Mouse (Mus musculus) ES-E14 (cell line): ENCODE measurements around the gene Adgrl3. TPM values are rescaled to one million over a fixed set of nuclear protein-coding genes. Genes with fewer than 3 reads are reported as not detected.

Source experiments
- DNase-seq: peaks from one replicate; pipeline ENCODE4 v3.0.0-alpha.2; 2013; ENCODE audit warnings: low read depth, low spot score
- H3K27ac ChIP-seq: 2 replicates; pipeline ENCODE4 v1.5.1; 2012; ENCODE audit warnings: low read depth, mild to moderate bottlenecking, low read length, moderate library complexity, mixed read lengths; ENCODE audit not compliant: poor library complexity, insufficient read depth, severe bottlenecking
- H3K36me3 ChIP-seq: 2 replicates; pipeline ENCODE4 v1.6.1; 2012; ENCODE audit warnings: mild to moderate bottlenecking, low read length, moderate library complexity, mixed read lengths; ENCODE audit not compliant: control insufficient read depth, poor library complexity, insufficient read depth, severe bottlenecking
- H3K4me1 ChIP-seq, 2 experiments: fragments of 150-350 bp in 1 of 2; sonication (generic) in 1 of 2; 2 replicates each; pipeline ENCODE4 v1.6.1; 2012; ENCODE audit warnings: low read length in 2 of 2, mild to moderate bottlenecking in 1 of 2, mixed read lengths in 1 of 2; ENCODE audit not compliant: control insufficient read depth in 2 of 2, insufficient read depth in 2 of 2, poor library complexity in 1 of 2
- H3K4me3 ChIP-seq, 2 experiments: fragments of 150-350 bp in 1 of 2; sonication (generic) in 1 of 2; 2 replicates each; pipeline ENCODE4 v1.5.1; 2012; ENCODE audit warnings: low read length in 2 of 2, low read depth in 1 of 2, mild to moderate bottlenecking in 1 of 2, mixed read lengths in 1 of 2; ENCODE audit not compliant: insufficient read depth in 1 of 2, poor library complexity in 1 of 2, severe bottlenecking in 1 of 2
- H3K9ac ChIP-seq: 2 replicates; pipeline ENCODE4 v1.6.1; 2012; ENCODE audit warnings: low read depth, mild to moderate bottlenecking, low read length, mixed read lengths; ENCODE audit not compliant: poor library complexity, insufficient read depth, severe bottlenecking
- H3K9me3 ChIP-seq: fragments of 150-350 bp; sonication (generic); 2 replicates; pipeline ENCODE4 v1.6.1; 2012; ENCODE audit warnings: low read depth, mild to moderate bottlenecking, low read length; ENCODE audit not compliant: control insufficient read depth, insufficient read depth
- CHD2 ChIP-seq: IDR thresholded peaks from 2 replicates; pipeline ENCODE4 v1.6.1; 2014; ENCODE audit warnings: mild to moderate bottlenecking, low read depth, low read length, inconsistent platforms
- HCFC1 ChIP-seq: IDR thresholded peaks from 2 replicates; pipeline ENCODE4 v1.6.1; 2012; ENCODE audit warnings: low read length, inconsistent platforms, borderline replicate concordance; ENCODE audit not compliant: insufficient read depth
- MAFK ChIP-seq: IDR thresholded peaks from 2 replicates; pipeline ENCODE4 v1.6.1; 2014; ENCODE audit warnings: mild to moderate bottlenecking, low read depth, low read length, inconsistent platforms; ENCODE audit not compliant: insufficient read depth
- ZC3H11A ChIP-seq: IDR thresholded peaks from 2 replicates; pipeline ENCODE4 v1.6.1; 2012; ENCODE audit warnings: low read depth, mild to moderate bottlenecking, inconsistent platforms, low read length, borderline replicate concordance
- ZNF384 ChIP-seq: IDR thresholded peaks from 2 replicates; pipeline ENCODE4 v1.6.1; 2012; ENCODE audit warnings: low read depth, low read length, inconsistent platforms
- in situ Hi-C, 2 experiments: fragments of 600-800 bp; cut with MboI; formaldehyde crosslinking; loops; one replicate each; pipeline ENCODE4 v1.15.1; 2025; ENCODE audit warnings: low sequenced_read_pairs in 2 of 2, inconsistent platforms in 1 of 2; ENCODE audit not compliant: unreplicated experiment in 2 of 2
- total RNA-seq: library from RNA; depleted of rRNA; stranded (reverse); fragments of 300-350 nt; gene quantifications from 2 replicates; pipeline ENCODE4 v1.2.3, GENCODE M21; 2012

Gene Adgrl3
- total RNA-seq, 1 experiment: 5.4 TPM

GRCm38 (mm10) chr5:81327392-81327791 is 307.5 kb downstream of the Adgrl3 start:
- Histone ChIP-seq H3K4me3 (no peak overlapping the region), H3K36me3 (no peaks in the 10 kb centered on the region), H3K27ac (no peak overlapping the region), H3K9me3 (no peaks in the 10 kb centered on the region), H3K9ac (no peak overlapping the region), H3K4me1 (no peaks in the 10 kb centered on the region)
- in situ Hi-C loops: no loop called here
- TF ChIP-seq ZC3H11A (no peak), HCFC1 (no peak), MAFK (no peak), CHD2 (no peak), ZNF384 (no peak)
- DNase-seq: no peak

GRCm38 (mm10) chr5:81329571-81329971 is 309.6 kb downstream of the Adgrl3 start:
- Histone ChIP-seq H3K4me3 (peak overlapping the region; percentile 17 to 56; a peak in 2 of 4 replicates), H3K9ac (peak overlapping the region; percentile 68; the same call in 1 of the 2 replicates), H3K27ac (no peak overlapping the region), H3K36me3 (no peaks in the 10 kb centered on the region), H3K4me1 (no peaks in the 10 kb centered on the region), H3K9me3 (no peaks in the 10 kb centered on the region)
- peak; percentile 6 for DNase-seq
- no peak for TF ChIP-seq MAFK
- no peak for TF ChIP-seq HCFC1
- no peak for TF ChIP-seq ZNF384
- TF ChIP-seq CHD2: no peak
- TF ChIP-seq ZC3H11A: no peak
- in situ Hi-C loops: no loop called here

- no peaks in the 10 kb centered on the region for H3K9me3 ChIP-seq
- in situ Hi-C loops: no loop called here
- no peaks in the 10 kb centered on the region for H3K36me3 ChIP-seq
- no peak overlapping the region for H3K9ac ChIP-seq
- no peak overlapping the region for H3K27ac ChIP-seq
- no peaks in the 10 kb centered on the region for H3K4me1 ChIP-seq
- TF ChIP-seq ZC3H11A (no peak), MAFK (no peak), CHD2 (no peak), HCFC1 (no peak)
- no peak for DNase-seq
- H3K4me3 ChIP-seq: no peak overlapping the region
Measured at GRCm38 (mm10) chr5:81344330-81344729, 324.4 kb downstream of the Adgrl3 start.

- Histone ChIP-seq H3K27ac (no peak overlapping the region), H3K36me3 (no peaks in the 10 kb centered on the region), H3K9ac (no peak overlapping the region), H3K9me3 (no peaks in the 10 kb centered on the region), H3K4me3 (no peak overlapping the region), H3K4me1 (no peaks in the 10 kb centered on the region)
- TF ChIP-seq MAFK (no peak), HCFC1 (no peak), ZC3H11A (no peak), CHD2 (no peak), ZNF384 (no peak)
- DNase-seq: no peak
- in situ Hi-C loops: no loop called here
Measured at GRCm38 (mm10) chr5:81345096-81345435, 325.1 kb downstream of the Adgrl3 start.
